ENCODE assay signal across 12 mouse cellular contexts in genomic region chr6:42353180-42353579, GRCm38 (mm10). TPM values are rescaled to one million over a fixed set of nuclear protein-coding genes. Genes with fewer than 3 reads are reported as not detected.
DNase-seq lines count a peak whose midpoint lies in the region; ATAC-seq and TF ChIP-seq lines count a peak whose summit lies in the region.
"Had no signal": no experiment of that assay in that cellular context is flagged by ENCODE, and none has a peak within 500 bp of the region (broad histone marks: within the 10 kb centered on the region; RNA-seq: fewer than 3 reads in every experiment).

No protein-coding gene starts in this region.

- TF ChIP-seq CTCF in lung, embryonic 14.5 days (IDR thresholded peaks at IDR 0.05; ENCODE audit: low read depth) = no peak

- no peaks in the 10 kb centered on the region for H3K27me3 ChIP-seq in lung, embryonic 14.5 days (ENCODE audit: insufficient read depth, low read length)
- H3K27me3 ChIP-seq in liver, embryonic 11.5 days (replicated peaks; ENCODE audit: control insufficient read depth, insufficient read depth, low read length) = no peaks in the 10 kb centered on the region
- no peaks in the 10 kb centered on the region for H3K27me3 ChIP-seq in splenic B cell, adult 2 months (ENCODE audit: control insufficient read depth, insufficient read depth, low read length, poor library complexity, severe bottlenecking)

- peak overlapping the region; percentile 0; the same call in 1 of the 2 replicates for H3K4me3 ChIP-seq in lung, embryonic 14.5 days (ENCODE audit: low read depth, low read length)
- peak overlapping the region; percentile 10; the same call in 1 of the 2 replicates for H3K4me3 ChIP-seq in liver, embryonic 11.5 days (ENCODE audit: low read depth, low read length)
- H3K4me3 ChIP-seq: layer of hippocampus, adult 2 months had no signal

- no peak for ATAC-seq in lung, embryonic 14.5 days (ENCODE audit: insufficient read depth)
- ATAC-seq in granulocyte monocyte progenitor cell, adult 5-6 weeks (replicated peaks; ENCODE audit: poor library complexity, severe bottlenecking) = peak; percentile 43
- ATAC-seq in liver, embryonic 11.5 days (replicated peaks; ENCODE audit: low FRiP score) = no peak

- H3K27ac ChIP-seq in lung, embryonic 14.5 days (ENCODE audit: low read depth) = peak overlapping the region; percentile 24; the same call in 1 of the 2 replicates
- peak overlapping the region; percentile 66 for H3K27ac ChIP-seq in liver, embryonic 11.5 days (ENCODE audit: low read depth, low read length)
- H3K27ac ChIP-seq: layer of hippocampus, adult 2 months had no signal

- peaks cover 68% of the 10 kb centered on the region for H3K36me3 ChIP-seq in lung, embryonic 14.5 days (ENCODE audit: insufficient read depth)
- peaks cover 19% of the 10 kb centered on the region for H3K36me3 ChIP-seq in liver, embryonic 11.5 days (ENCODE audit: control insufficient read depth, insufficient read depth, low read length)
- no peaks in the 10 kb centered on the region; the same call in 1 of the 2 replicates for H3K36me3 ChIP-seq in splenic B cell, adult 2 months (ENCODE audit: control insufficient read depth, insufficient read depth, low read length, poor library complexity, severe bottlenecking)

- peaks cover 29% of the 10 kb centered on the region for H3K4me1 ChIP-seq in lung, embryonic 14.5 days (ENCODE audit: insufficient read depth)
- peaks cover 48% of the 10 kb centered on the region for H3K4me1 ChIP-seq in liver, embryonic 11.5 days (replicated peaks; ENCODE audit: control insufficient read depth, insufficient read depth, low read length)

- DNase-seq in lung, embryonic 14.5 days = no peak
- no peak for DNase-seq in lung, postnatal 10 days
- no peak for DNase-seq in liver, embryonic 11.5 days (ENCODE audit: low spot score)
- peak; percentile 56 for DNase-seq in splenic B cell, adult 2 months (ENCODE audit: low read depth, low spot score)
- no peak for DNase-seq in retina, postnatal 1 day
- no peak for DNase-seq in left cerebral cortex, adult 9 months (ENCODE audit: low spot score in 2 of 2)
- DNase-seq in thymus, postnatal 14 days = no peak
- DNase-seq: cerebellum, adult 9-10 months; thymus, postnatal 36 days had no signal

- peak overlapping the region; percentile 85 for H3K4me2 ChIP-seq in lung, embryonic 14.5 days
- H3K4me2 ChIP-seq in liver, embryonic 11.5 days = peak overlapping the region; percentile 90

- 41% methylated on average over 8 of the region's 8 CpGs for WGBS in lung, embryonic 14.5 days
- 27% methylated on average over 8 of the region's 8 CpGs for WGBS in liver, embryonic 11.5 days

- H3K9ac ChIP-seq in lung, embryonic 14.5 days = no peak overlapping the region
- H3K9ac ChIP-seq in liver, embryonic 11.5 days (ENCODE audit: low read depth, low read length) = no peak overlapping the region

- no peaks in the 10 kb centered on the region for H3K9me3 ChIP-seq in lung, embryonic 14.5 days (ENCODE audit: low read depth, low read length)
- no peaks in the 10 kb centered on the region for H3K9me3 ChIP-seq in liver, embryonic 11.5 days (ENCODE audit: control insufficient read depth, low read length)

RNA-seq across cellular contexts. Expression of gene Zyx, which starts 3.8 kb away (rescaled TPM):
- 194 and 198 TPM in 2 replicates for polyA plus RNA-seq in lung, embryonic 14.5 days (2014; fragmentation: Nextera tagmentation; extraction: Ambion mirVana)
- total RNA-seq in granulocyte monocyte progenitor cell, adult 5-6 weeks (2014; fragmentation: Nextera tagmentation) = 116 and 131 TPM in 2 replicates
- total RNA-seq in granulocyte monocyte progenitor cell, adult 5-6 weeks (2017) = 17.6 and 17.8 TPM in 2 replicates
- 113 TPM in 2 replicates for polyA plus RNA-seq in liver, embryonic 11.5 days (2014; fragmentation: Nextera tagmentation; extraction: Ambion mirVana)

RNA-seq across cellular contexts. Expression of gene Epha1, which starts 19.9 kb away (rescaled TPM):
- 5.7 and 7.0 TPM in 2 replicates for polyA plus RNA-seq in lung, embryonic 14.5 days (2014; fragmentation: Nextera tagmentation; extraction: Ambion mirVana)
- 0.56 and 0.86 TPM in 2 replicates for total RNA-seq in granulocyte monocyte progenitor cell, adult 5-6 weeks (2014; fragmentation: Nextera tagmentation)
- 0.04 TPM in 1 of 2 replicates, not detected in the other for total RNA-seq in granulocyte monocyte progenitor cell, adult 5-6 weeks (2017)
- 1.1 and 1.4 TPM in 2 replicates for polyA plus RNA-seq in liver, embryonic 11.5 days (2014; fragmentation: Nextera tagmentation; extraction: Ambion mirVana)
- total RNA-seq: layer of hippocampus, adult 2 months had no signal

RNA-seq across cellular contexts. Expression of gene Fam131b, which starts 28.7 kb away (rescaled TPM):
- 0.11 and 0.13 TPM in 2 replicates for polyA plus RNA-seq in lung, embryonic 14.5 days (2014; fragmentation: Nextera tagmentation; extraction: Ambion mirVana)
- total RNA-seq in granulocyte monocyte progenitor cell, adult 5-6 weeks (2014; fragmentation: Nextera tagmentation) = not detected in 2 replicates
- total RNA-seq in granulocyte monocyte progenitor cell, adult 5-6 weeks (2017) = not detected in 2 replicates
- 0.04 and 0.08 TPM in 2 replicates for polyA plus RNA-seq in liver, embryonic 11.5 days (2014; fragmentation: Nextera tagmentation; extraction: Ambion mirVana)

RNA-seq across cellular contexts. Expression of gene Tas2r143, which starts 46.9 kb away (rescaled TPM):
- polyA plus RNA-seq in lung, embryonic 14.5 days (2014; fragmentation: Nextera tagmentation; extraction: Ambion mirVana) = not detected in 2 replicates
- 1.6 TPM in 1 of 2 replicates, not detected in the other for total RNA-seq in granulocyte monocyte progenitor cell, adult 5-6 weeks (2014; fragmentation: Nextera tagmentation)
- not detected in 2 replicates for total RNA-seq in granulocyte monocyte progenitor cell, adult 5-6 weeks (2017)
- not detected in 2 replicates for polyA plus RNA-seq in liver, embryonic 11.5 days (2014; fragmentation: Nextera tagmentation; extraction: Ambion mirVana)
- total RNA-seq: ES-E14; layer of hippocampus, adult 2 months had no signal

RNA-seq across cellular contexts. Expression of gene Tas2r135, which starts 52.1 kb away (rescaled TPM):
- polyA plus RNA-seq in lung, embryonic 14.5 days (2014; fragmentation: Nextera tagmentation; extraction: Ambion mirVana) = not detected in 2 replicates
- total RNA-seq in granulocyte monocyte progenitor cell, adult 5-6 weeks (2014; fragmentation: Nextera tagmentation) = not detected in 2 replicates
- not detected in 2 replicates for total RNA-seq in granulocyte monocyte progenitor cell, adult 5-6 weeks (2017)
- polyA plus RNA-seq in liver, embryonic 11.5 days (2014; fragmentation: Nextera tagmentation; extraction: Ambion mirVana) = not detected in 2 replicates
- total RNA-seq: ES-E14; layer of hippocampus, adult 2 months had no signal
